Mouse (Mus musculus) hindbrain, embryonic 10.5 days (tissue): ENCODE measurements around the gene Gm7954. TPM values are rescaled to one million over a fixed set of nuclear protein-coding genes. Genes with fewer than 3 reads are reported as not detected.
"Not testable (repeated sequence)": the region's sequence is repeated elsewhere in the genome, so short reads cannot be mapped to it uniquely, and the experiment has no call there.

Source experiments
- DNase-seq: peaks from one replicate; pipeline ENCODE4 v3.0.0-alpha.2; 2017; ENCODE audit warnings: low spot score
- H3K27ac ChIP-seq: fragments of 300-500 bp; sonication (generic); 2 replicates; pipeline ENCODE4 v1.5.1; 2016; ENCODE audit warnings: mild to moderate bottlenecking, moderate library complexity
- H3K27me3 ChIP-seq: fragments of 300-500 bp; sonication (generic); 2 replicates; pipeline ENCODE4 v1.6.1; 2016; ENCODE audit warnings: mild to moderate bottlenecking; ENCODE audit not compliant: poor library complexity, insufficient read depth, severe bottlenecking
- H3K36me3 ChIP-seq: fragments of 300-500 bp; sonication (generic); 2 replicates; pipeline ENCODE4 v1.6.1; 2016; ENCODE audit warnings: mild to moderate bottlenecking, moderate library complexity
- H3K4me1 ChIP-seq: fragments of 300-500 bp; sonication (generic); replicated peaks from 2 replicates; pipeline ENCODE4 v1.6.1; 2016; ENCODE audit warnings: mild to moderate bottlenecking
- H3K4me3 ChIP-seq: fragments of 300-500 bp; sonication (generic); 2 replicates; pipeline ENCODE4 v1.5.1; 2016; ENCODE audit warnings: mild to moderate bottlenecking, moderate library complexity
- H3K9me3 ChIP-seq: fragments of 300-500 bp; sonication (generic); 2 replicates; pipeline ENCODE4 v1.6.1; 2016; ENCODE audit warnings: mild to moderate bottlenecking, moderate library complexity
- WGBS: fragments of 180-500 bp; shearing (Covaris S2); methylation state at CpG from one replicate; pipeline ENCODE4 v1.1.7; 2016; 5-methylcytosine and 5-hydroxymethylcytosine counted together
- polyA plus RNA-seq: library from polyadenylated mRNA; unstranded; fragments of >200 nt; fragmentation: Nextera tagmentation; extraction: Ambion mirVana; gene quantifications from 2 replicates; pipeline ENCODE4 v1.2.1, GENCODE M21; 2016

Gene Gm7954
- polyA plus RNA-seq: not detected in 2 replicates

GRCm38 (mm10) chr14:41453418-41453817 lies at the start of gene Gm7954:
TSS of gene Gm7954 (minus strand) at chr14:41453518.
- H3K27me3 ChIP-seq, H3K4me1 ChIP-seq, H3K4me3 ChIP-seq, H3K36me3 ChIP-seq, H3K27ac ChIP-seq, DNase-seq, H3K9me3 ChIP-seq: not testable (repeated sequence)
- WGBS: 100% methylated on average over 2 of the region's 2 CpGs

GRCm38 (mm10) chr14:41489385-41489784 lies 36.1 kb upstream of the Gm7954 start, which contains the start of gene Gm3486:
TSS of gene Gm3486 (minus strand) at chr14:41489485.
- peaks cover 11% of the 10 kb centered on the region; the same call in 1 of the 2 replicates for H3K9me3 ChIP-seq
- H3K4me1 ChIP-seq, H3K4me3 ChIP-seq, DNase-seq, H3K27me3 ChIP-seq, H3K36me3 ChIP-seq, H3K27ac ChIP-seq: not testable (repeated sequence)

GRCm38 (mm10) chr14:41425393-41426075 lies 27.8 kb downstream of the Gm7954 start:
- not testable (repeated sequence) for H3K27me3 ChIP-seq, H3K9me3 ChIP-seq, H3K4me1 ChIP-seq, H3K27ac ChIP-seq, H3K36me3 ChIP-seq
- H3K4me3 ChIP-seq: peak overlapping the region; percentile 20; the same call in 1 of the 2 replicates
- DNase-seq: peak; percentile 31
- WGBS: 16% methylated on average over 15 of the region's 16 CpGs

GRCm38 (mm10) chr14:41424694-41425093 lies 28.6 kb downstream of the Gm7954 start:
- H3K9me3 ChIP-seq, H3K27me3 ChIP-seq, H3K36me3 ChIP-seq, H3K4me1 ChIP-seq, H3K27ac ChIP-seq: not testable (repeated sequence)
- 6% methylated on average over 14 of the region's 14 CpGs for WGBS
- peak; percentile 2 for DNase-seq
- H3K4me3 ChIP-seq: peak overlapping the region; percentile 20; the same call in 1 of the 2 replicates

- H3K9me3 ChIP-seq, DNase-seq, H3K36me3 ChIP-seq, H3K4me1 ChIP-seq, H3K27me3 ChIP-seq, H3K4me3 ChIP-seq, H3K27ac ChIP-seq: not testable (repeated sequence)
- 64% methylated on average over 1 of the region's 2 CpGs for WGBS
These were observed 45.1 kb downstream of the Gm7954 start, which contains the start of gene Gm6482 for GRCm38 (mm10) chr14:41408181-41408580. TSS of gene Gm6482 (minus strand) at chr14:41408281.

Other genes with a start within 250 kb of the Gm7954 start
- 0.11 TPM in 1 of 2 replicates, not detected in the other for gene Gm2832, start 174.7 kb downstream of the Gm7954 start, polyA plus RNA-seq
- gene Gm5798, start 104.9 kb downstream of the Gm7954 start, polyA plus RNA-seq: not detected in 2 replicates
- gene Gm7945, start 67.1 kb downstream of the Gm7954 start, polyA plus RNA-seq: not detected in 2 replicates
- not detected in 2 replicates for gene Gm6482, start 45.2 kb downstream of the Gm7954 start, polyA plus RNA-seq
- gene Gm3486, start 36.0 kb upstream of the Gm7954 start, polyA plus RNA-seq: not detected in 2 replicates
- not detected in 2 replicates for gene Gm7970, start 102.1 kb upstream of the Gm7954 start, polyA plus RNA-seq
- gene 1700049E17Rik2, start 119.7 kb upstream of the Gm7954 start, polyA plus RNA-seq: not detected in 2 replicates
- not detected in 2 replicates for gene Gm3072, start 171.1 kb upstream of the Gm7954 start, polyA plus RNA-seq
- not detected in 2 replicates for gene Gm3676, start 193.0 kb upstream of the Gm7954 start, polyA plus RNA-seq
- gene Gm8068, start 248.4 kb upstream of the Gm7954 start, polyA plus RNA-seq: not detected in 2 replicates